Mouse (Mus musculus): ENCODE measurements at regions not wholly inside any gene's neighbourhood (a gene's known extent, or its start where the extent isn't known, plus 50 kb on each side); places are given as distances from the start of the nearest gene placed in this dataset.
"Not testable (repeated sequence)": the region's sequence is repeated elsewhere in the genome, so short reads cannot be mapped to it uniquely, and the experiment has no call there.

DNA sequence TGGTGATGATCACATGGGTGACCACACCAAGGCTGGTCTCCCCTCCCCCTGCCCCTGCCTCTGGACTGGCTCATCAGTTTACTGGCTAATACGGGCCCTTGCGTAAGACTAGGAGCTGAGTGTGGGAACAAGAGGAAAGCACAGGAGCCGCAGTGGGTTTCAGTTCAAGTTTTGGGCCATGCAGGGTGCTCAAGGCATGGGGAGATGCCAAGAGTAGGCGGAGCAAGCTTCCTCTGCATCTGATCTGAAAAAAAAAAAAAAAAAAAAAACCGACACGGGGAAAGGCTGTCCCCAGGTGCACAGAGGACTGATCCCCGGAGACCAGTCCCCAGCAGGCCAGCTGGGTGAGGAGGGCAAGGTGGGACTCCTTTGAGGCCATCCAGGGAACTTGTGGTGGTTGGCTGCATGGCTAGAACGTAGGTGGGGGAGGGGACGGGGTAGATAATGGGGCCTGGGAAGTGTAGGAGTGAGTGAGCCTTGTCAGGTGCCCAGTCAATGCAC lies 62.9 kb upstream of the Klf13 start:
- no peak for DNase-seq (ENCODE audit: extremely low spot score in 1 of 2, low spot score in 1 of 2)

DNA sequence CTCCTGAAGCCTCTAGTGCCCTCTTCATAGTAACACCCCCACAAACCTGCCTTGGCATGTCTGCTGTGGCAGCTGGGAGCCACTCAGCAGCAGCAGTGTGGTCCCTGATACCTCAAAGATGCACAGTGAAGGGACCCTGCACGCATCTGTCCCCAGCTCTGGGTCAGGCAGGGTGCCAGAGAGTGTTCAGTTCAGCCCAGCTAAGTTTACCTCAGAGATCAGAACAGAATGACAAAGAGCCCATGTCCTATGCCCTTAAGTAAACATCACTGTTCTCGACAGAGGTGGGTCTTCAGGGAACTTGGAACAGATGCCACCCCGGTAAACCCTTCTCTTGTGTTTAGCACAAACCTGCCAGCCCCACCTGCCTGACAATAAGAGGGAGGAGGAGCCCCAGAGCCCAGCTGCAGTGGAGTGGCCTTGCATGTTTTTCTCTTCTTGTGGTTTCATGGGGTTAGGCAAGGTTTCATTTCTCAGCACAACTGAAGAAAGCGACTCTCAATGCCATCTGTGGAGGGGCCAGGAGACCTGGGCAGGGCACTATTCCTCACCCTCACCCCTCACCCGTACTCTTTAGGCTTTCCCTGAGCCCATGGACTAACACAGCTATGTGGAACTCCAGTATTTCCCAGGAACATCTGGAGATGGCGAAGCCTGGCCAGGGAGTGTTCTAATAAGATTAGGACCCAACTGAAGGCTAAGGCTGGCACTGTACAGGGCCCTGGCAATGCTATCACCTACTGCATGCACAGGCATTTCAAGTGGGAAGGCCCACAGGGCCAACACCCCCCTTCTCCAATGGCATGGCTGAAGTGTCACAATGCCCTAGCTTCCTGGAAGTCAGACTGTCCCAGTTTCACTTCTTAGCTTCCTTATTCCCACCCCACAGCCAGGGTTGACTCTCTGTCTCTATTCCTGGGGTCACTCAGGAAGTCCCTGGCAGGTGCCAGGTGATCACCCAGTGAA lies 60.6 kb upstream of the Klf13 start:
- DNase-seq (ENCODE audit: extremely low spot score in 1 of 2, low spot score in 1 of 2), result no peak

- DNase-seq (ENCODE audit: extremely low spot score in 1 of 2, low spot score in 1 of 2), result no peak
Measured at GRCm38 (mm10) chr7:63997997-63998396, 59.3 kb upstream of the Klf13 start.

DNA sequence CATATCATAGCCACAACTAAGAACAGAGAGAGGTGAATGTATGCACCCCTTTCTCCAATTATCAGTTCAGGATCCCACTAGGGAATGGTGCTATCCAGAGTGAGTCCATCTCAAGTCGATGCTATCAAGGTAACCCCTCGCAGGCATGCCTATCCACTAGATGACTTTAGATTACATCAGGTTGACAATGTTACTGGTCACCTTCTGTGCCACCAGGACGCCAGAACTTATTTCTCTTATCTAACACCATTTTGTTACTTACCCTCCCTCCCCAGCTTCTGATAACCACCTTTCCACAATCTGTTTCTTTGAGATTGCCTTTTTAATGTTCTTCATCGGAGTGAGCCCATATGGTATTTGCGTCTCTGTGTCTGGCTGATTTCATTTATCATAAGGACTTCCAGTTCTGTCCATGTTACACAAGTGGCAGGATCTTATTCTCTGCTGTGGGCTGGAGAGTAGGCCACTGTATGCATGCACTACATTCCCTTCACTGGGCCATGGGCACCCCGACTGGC lies 57.9 kb upstream of the Klf13 start:
- DNase-seq (ENCODE audit: extremely low spot score in 1 of 2, low spot score in 1 of 2), result no peak

- no peak for DNase-seq (ENCODE audit: extremely low spot score in 1 of 2, low spot score in 1 of 2)
Measured at GRCm38 (mm10) chr7:63995255-63995980, 56.7 kb upstream of the Klf13 start.

- not testable (repeated sequence) for DNase-seq (ENCODE audit: extremely low spot score in 1 of 2, low spot score in 1 of 2)
Measured at GRCm38 (mm10) chr7:63994769-63995168, 56.1 kb upstream of the Klf13 start.

- DNase-seq (ENCODE audit: extremely low spot score in 1 of 2, low spot score in 1 of 2), result no peak
Measured at GRCm38 (mm10) chr7:63992155-63992554, 53.4 kb upstream of the Klf13 start.

GRCm38 (mm10) chr7:63991085-63992010 lies 52.6 kb upstream of the Klf13 start:
- peak in 1 of 2 experiments; percentile 41 for DNase-seq (ENCODE audit: extremely low spot score in 1 of 2, low spot score in 1 of 2)

- no peak for DNase-seq (ENCODE audit: extremely low spot score in 1 of 2, low spot score in 1 of 2)
Measured at GRCm38 (mm10) chr7:63990312-63991028, 51.8 kb upstream of the Klf13 start.

- no peak for DNase-seq (ENCODE audit: extremely low spot score in 1 of 2, low spot score in 1 of 2)
Measured at GRCm38 (mm10) chr7:63989736-63990135, 51.0 kb upstream of the Klf13 start.
